Mouse (Mus musculus): ENCODE data around the gene Dnajb3. TPM values are rescaled to one million over a fixed set of nuclear protein-coding genes. Genes with fewer than 3 reads are reported as not detected.
A peak's percentile ranks its signal among the peaks of the same experiment; 100 is the strongest.

Dnajb3 gene
- total and polyA plus RNA-seq, 2 experiments from 2014 or later = 6.6 to 12.4 TPM

GRCm38 (mm10) chr1:88215466-88216380 is 10.1 kb upstream of the Dnajb3 start:
- Histone ChIP-seq H3K4me3 (ENCODE audit: low read depth, low read length) (no peak overlapping the region), H3K36me3 (ENCODE audit: insufficient read depth) (no peaks in the 10 kb centered on the region), H3K9ac (no peak overlapping the region), H3K4me1 (ENCODE audit: insufficient read depth) (no peaks in the 10 kb centered on the region), H3K27ac (ENCODE audit: low read depth, low read length) (no peak overlapping the region), H3K9me3 (ENCODE audit: low read length) (peaks cover 63% of the 10 kb centered on the region), H3K4me2 (ENCODE audit: low read depth) (no peak overlapping the region), H3K27me3 (ENCODE audit: insufficient read depth, low read length) (no peaks in the 10 kb centered on the region)
- peak; percentile 0 for DNase-seq
- 73% methylated on average over 10 of the region's 10 CpGs for WGBS
- ATAC-seq = no peak
- TF ChIP-seq CTCF (IDR thresholded peaks at IDR 0.05; ENCODE audit: low read depth) = no peak

- Histone ChIP-seq H3K9ac (no peak overlapping the region), H3K4me2 (ENCODE audit: low read depth) (no peak overlapping the region), H3K4me3 (ENCODE audit: low read depth, low read length) (no peak overlapping the region), H3K9me3 (ENCODE audit: low read length) (peaks cover 63% of the 10 kb centered on the region), H3K4me1 (ENCODE audit: insufficient read depth) (no peaks in the 10 kb centered on the region), H3K27ac (ENCODE audit: low read depth, low read length) (no peak overlapping the region), H3K27me3 (ENCODE audit: insufficient read depth, low read length) (no peaks in the 10 kb centered on the region), H3K36me3 (ENCODE audit: insufficient read depth) (no peaks in the 10 kb centered on the region)
- DNase-seq (peak; percentile 0), ATAC-seq (no peak)
- WGBS = 77% methylated on average over 2 of the region's 2 CpGs
- no peak for TF ChIP-seq CTCF (IDR thresholded peaks at IDR 0.05; ENCODE audit: low read depth)
These were observed 8.9 kb upstream of the Dnajb3 start for GRCm38 (mm10) chr1:88214462-88214952.

- Histone ChIP-seq H3K9ac (no peak overlapping the region), H3K4me1 (ENCODE audit: insufficient read depth) (no peaks in the 10 kb centered on the region), H3K4me3 (ENCODE audit: low read depth, low read length) (no peak overlapping the region), H3K4me2 (ENCODE audit: low read depth) (no peak overlapping the region), H3K9me3 (ENCODE audit: low read length) (peaks cover 63% of the 10 kb centered on the region), H3K36me3 (ENCODE audit: insufficient read depth) (no peaks in the 10 kb centered on the region), H3K27ac (ENCODE audit: low read depth, low read length) (no peak overlapping the region), H3K27me3 (ENCODE audit: insufficient read depth, low read length) (no peaks in the 10 kb centered on the region)
- no peak for TF ChIP-seq CTCF (IDR thresholded peaks at IDR 0.05; ENCODE audit: low read depth)
- ATAC-seq = no peak
- WGBS = 82% methylated on average over 2 of the region's 2 CpGs
- DNase-seq = peak; percentile 0
These were observed 8.3 kb upstream of the Dnajb3 start for GRCm38 (mm10) chr1:88213766-88214461.

- no peak for ATAC-seq
These were observed 7.5 kb upstream of the Dnajb3 start for GRCm38 (mm10) chr1:88213061-88213460.

GRCm38 (mm10) chr1:88212341-88213045 is 6.9 kb upstream of the Dnajb3 start:
- WGBS = 63% methylated on average over 8 of the region's 8 CpGs
- no peaks in the 10 kb centered on the region for H3K36me3 ChIP-seq (ENCODE audit: insufficient read depth)
- no peak for TF ChIP-seq CTCF (IDR thresholded peaks at IDR 0.05; ENCODE audit: low read depth)
- no peak overlapping the region for H3K27ac ChIP-seq (ENCODE audit: low read depth, low read length)
- DNase-seq = peak; percentile 1
- no peak overlapping the region for H3K4me2 ChIP-seq (ENCODE audit: low read depth)
- peaks cover 61% of the 10 kb centered on the region for H3K9me3 ChIP-seq (ENCODE audit: low read length)
- no peaks in the 10 kb centered on the region for H3K27me3 ChIP-seq (ENCODE audit: insufficient read depth, low read length)
- no peak overlapping the region for H3K4me3 ChIP-seq (ENCODE audit: low read depth, low read length)
- H3K4me1 ChIP-seq (ENCODE audit: insufficient read depth) = no peaks in the 10 kb centered on the region
- 0 out of 2 replicates have a peak, but pooled peaks have one; percentile 12 for ATAC-seq
- no peak overlapping the region for H3K9ac ChIP-seq

More at GRCm38 (mm10) chr1:88213061-88213460, 7.5 kb upstream of the Dnajb3 start:
- Histone ChIP-seq H3K4me3 (ENCODE audit: low read depth, low read length) (no peak overlapping the region), H3K9me3 (ENCODE audit: low read length) (peaks cover 63% of the 10 kb centered on the region), H3K27me3 (ENCODE audit: insufficient read depth, low read length) (no peaks in the 10 kb centered on the region), H3K27ac (ENCODE audit: low read depth, low read length) (no peak overlapping the region), H3K36me3 (ENCODE audit: insufficient read depth) (no peaks in the 10 kb centered on the region), H3K9ac (no peak overlapping the region), H3K4me1 (ENCODE audit: insufficient read depth) (no peaks in the 10 kb centered on the region), H3K4me2 (ENCODE audit: low read depth) (no peak overlapping the region)
- no peak for TF ChIP-seq CTCF (IDR thresholded peaks at IDR 0.05; ENCODE audit: low read depth)
- DNase-seq = peak; percentile 1
- 85% methylated on average over 1 of the region's 1 CpGs for WGBS

- Histone ChIP-seq H3K4me3 (ENCODE audit: low read depth, low read length) (no peak within 1 kb of the TSS), H3K27ac (ENCODE audit: low read depth, low read length) (no peak within 1 kb of the TSS), H3K36me3 (ENCODE audit: insufficient read depth) (no peaks in the 10 kb centered on the region), H3K4me1 (ENCODE audit: insufficient read depth) (no peaks in the 10 kb centered on the region), H3K9ac (no peak within 1 kb of the TSS), H3K9me3 (ENCODE audit: low read length) (peaks cover 54% of the 10 kb centered on the region), H3K4me2 (ENCODE audit: low read depth) (no peak within 1 kb of the TSS), H3K27me3 (ENCODE audit: insufficient read depth, low read length) (no peaks in the 10 kb centered on the region)
- ATAC-seq (no peak), DNase-seq (no peak)
- TF ChIP-seq CTCF (IDR thresholded peaks at IDR 0.05; ENCODE audit: low read depth) = no peak
- WGBS = 72% methylated on average over 8 of the region's 8 CpGs
These were observed 6.2 kb upstream of the Dnajb3 start, which contains the start of gene Ugt1a1 for GRCm38 (mm10) chr1:88211812-88212211. Gene Ugt1a1, plus strand, starts transcription at chr1:88211959.
